Mouse (Mus musculus): ENCODE data around the gene Prkn.

DNA sequence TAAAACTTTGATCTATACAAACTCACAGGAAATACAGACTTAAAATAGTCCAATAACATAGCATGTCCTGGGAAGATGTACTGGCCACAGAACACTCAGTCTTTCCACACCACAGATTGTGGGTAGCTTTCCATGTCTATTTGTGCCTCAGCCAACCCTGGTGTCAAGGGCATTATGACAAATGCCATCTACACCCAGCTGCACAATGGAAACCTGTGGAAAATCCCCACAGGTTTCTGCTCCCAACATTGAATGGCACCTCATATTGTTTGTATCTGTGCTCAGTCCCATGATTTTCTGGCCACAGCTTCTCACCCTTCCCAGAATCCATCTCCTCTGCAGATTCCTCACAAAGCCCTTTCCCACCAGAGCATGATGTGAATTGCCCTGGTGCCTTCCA is 347.2 kb downstream of the Prkn start:
- TF ChIP-seq CTCF (IDR thresholded peaks at IDR 0.05; ENCODE audit: borderline replicate concordance, insufficient read depth, low read length) (no peak), POLR2A (IDR thresholded peaks at IDR 0.05; ENCODE audit: low read depth, low read length) (no peak)
